Mouse (Mus musculus): ENCODE measurements around the gene Mb21d2. TPM values are rescaled to one million over a fixed set of nuclear protein-coding genes. Genes with fewer than 3 reads are reported as not detected.

Gene Mb21d2
- polyA plus RNA-seq, 1 experiment from 2014 or later = 3.1 TPM

DNA sequence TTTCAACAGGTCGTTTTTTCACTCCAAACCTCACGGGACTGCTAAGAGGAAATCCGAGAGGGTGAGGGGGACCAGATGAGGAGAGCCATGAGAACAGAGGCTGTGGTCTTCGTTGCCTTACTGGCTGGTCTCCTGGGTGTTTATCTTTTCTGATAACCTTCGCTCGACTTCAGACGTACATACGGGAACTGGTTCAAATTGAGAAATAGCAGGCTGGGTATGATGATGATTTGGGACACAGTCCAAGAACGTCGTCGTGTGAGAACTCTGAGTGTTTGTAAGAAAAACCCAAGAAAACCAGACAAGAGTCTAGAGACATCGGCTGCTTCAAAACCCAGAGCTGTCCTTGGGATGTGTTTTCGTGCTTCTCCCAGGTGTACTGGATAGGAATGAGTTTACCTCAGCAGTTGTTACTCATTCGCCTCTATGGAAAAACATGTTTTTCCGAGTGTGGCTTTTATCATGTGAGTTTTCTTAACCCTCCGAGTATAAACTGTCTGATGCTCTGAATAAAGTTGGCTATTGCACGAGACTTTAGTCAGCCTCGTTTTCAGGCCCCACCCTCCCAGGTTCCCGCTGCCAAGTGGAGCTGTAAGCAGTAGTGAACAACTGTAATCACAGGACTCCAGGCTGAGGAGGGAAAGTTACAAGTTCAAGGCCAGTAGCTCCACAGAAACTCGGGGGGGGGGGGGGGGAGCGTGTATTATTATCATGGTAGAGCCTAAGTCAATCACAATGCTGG lies 46.6 kb downstream of the Mb21d2 start:
- Histone ChIP-seq H3K27ac (ENCODE audit: low read depth) (peak overlapping the region; percentile 55; the same call in 1 of the 2 replicates), H3K9me3 (ENCODE audit: low read length) (no peaks in the 10 kb centered on the region), H3K4me2 (ENCODE audit: low read depth, low read length) (peak overlapping the region; percentile 30; the same call in 1 of the 2 replicates), H3K4me3 (ENCODE audit: low read depth, low read length) (no peak overlapping the region), H3K36me3 (replicated peaks; ENCODE audit: insufficient read depth, low read length) (no peaks in the 10 kb centered on the region), H3K9ac (replicated peaks) (no peak overlapping the region), H3K4me1 (ENCODE audit: insufficient read depth) (peaks cover 33% of the 10 kb centered on the region), H3K27me3 (ENCODE audit: insufficient read depth, low read length) (no peaks in the 10 kb centered on the region)
- peak; percentile 37 for DNase-seq
- TF ChIP-seq CTCF (IDR thresholded peaks at IDR 0.05; ENCODE audit: low read depth) (no peak), EP300 (IDR thresholded peaks at IDR 0.05; ENCODE audit: low read depth) (no peak)
- ATAC-seq = peak; percentile 66
- 48% methylated on average over 21 of the region's 21 CpGs for WGBS (ENCODE audit: insufficient replicate concordance)

DNA sequence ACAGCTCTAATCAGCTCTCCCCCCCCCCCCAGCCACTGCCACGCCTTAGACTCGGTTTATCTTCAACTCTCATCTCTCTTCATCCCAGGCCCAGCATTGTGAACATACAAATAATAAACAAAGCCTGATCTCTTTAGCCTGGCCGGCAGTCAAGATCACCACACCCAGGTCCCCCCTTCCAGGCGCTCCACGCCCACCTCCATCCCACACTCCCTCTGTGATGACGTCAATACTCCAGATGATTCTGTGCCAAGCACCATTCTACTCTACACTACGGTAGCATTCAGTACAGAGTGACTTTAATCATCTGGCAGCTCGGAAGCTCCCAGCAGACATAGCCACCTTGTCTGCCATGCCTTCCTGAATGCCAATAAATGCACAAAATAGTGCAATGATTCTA lies 47.7 kb downstream of the Mb21d2 start:
- H3K36me3 ChIP-seq (replicated peaks; ENCODE audit: insufficient read depth, low read length) = no peaks in the 10 kb centered on the region
- no peaks in the 10 kb centered on the region for H3K9me3 ChIP-seq (ENCODE audit: low read length)
- peaks cover 30% of the 10 kb centered on the region for H3K4me1 ChIP-seq (ENCODE audit: insufficient read depth)
- H3K27me3 ChIP-seq (ENCODE audit: insufficient read depth, low read length) = no peaks in the 10 kb centered on the region
- no peak for DNase-seq
- H3K4me3 ChIP-seq (ENCODE audit: low read depth, low read length) = no peak overlapping the region
- ATAC-seq = no peak
- H3K27ac ChIP-seq (ENCODE audit: low read depth) = no peak overlapping the region
- TF ChIP-seq EP300 (IDR thresholded peaks at IDR 0.05; ENCODE audit: low read depth) (no peak), CTCF (IDR thresholded peaks at IDR 0.05; ENCODE audit: low read depth) (no peak)
- no peak overlapping the region for H3K4me2 ChIP-seq (ENCODE audit: low read depth, low read length)
- whole genome bisulfite sequencing (ENCODE audit: insufficient replicate concordance) = 56% methylated on average over 8 of the region's 8 CpGs
- H3K9ac ChIP-seq (replicated peaks) = no peak overlapping the region

DNA sequence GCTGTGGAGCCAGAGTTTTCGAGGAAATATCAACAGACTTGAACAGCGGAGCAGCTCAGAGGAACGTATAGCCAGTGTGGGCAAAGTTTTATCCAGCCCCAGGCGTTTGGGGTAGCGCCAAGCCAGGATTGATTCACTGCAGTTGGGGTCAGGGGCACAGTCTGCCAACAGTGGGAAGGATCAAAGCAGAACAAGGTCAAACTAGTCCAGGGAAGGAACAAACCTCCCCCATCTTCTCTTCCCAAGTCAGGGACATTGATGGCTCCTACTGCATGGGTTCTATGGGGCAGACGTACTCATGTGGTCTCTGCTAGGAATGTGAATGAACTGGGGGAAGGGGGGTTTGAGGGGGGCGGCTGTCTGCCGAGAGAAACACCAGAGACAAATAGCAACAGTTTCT lies 48.7 kb downstream of the Mb21d2 start:
- Histone ChIP-seq H3K36me3 (replicated peaks; ENCODE audit: insufficient read depth, low read length) (no peaks in the 10 kb centered on the region), H3K4me3 (ENCODE audit: low read depth, low read length) (no peak overlapping the region), H3K4me1 (ENCODE audit: insufficient read depth) (peaks cover 29% of the 10 kb centered on the region), H3K4me2 (ENCODE audit: low read depth, low read length) (peak overlapping the region; percentile 49), H3K9me3 (ENCODE audit: low read length) (no peaks in the 10 kb centered on the region), H3K27me3 (ENCODE audit: insufficient read depth, low read length) (no peaks in the 10 kb centered on the region), H3K9ac (replicated peaks) (no peak overlapping the region), H3K27ac (ENCODE audit: low read depth) (peak overlapping the region; percentile 34)
- DNase-seq (peak; percentile 77), ATAC-seq (peak; percentile 79)
- TF ChIP-seq EP300 (IDR thresholded peaks at IDR 0.05; ENCODE audit: low read depth) (no peak), CTCF (IDR thresholded peaks at IDR 0.05; ENCODE audit: low read depth) (no peak)
- WGBS (ENCODE audit: insufficient replicate concordance) = 23% methylated on average over 8 of the region's 8 CpGs

DNA sequence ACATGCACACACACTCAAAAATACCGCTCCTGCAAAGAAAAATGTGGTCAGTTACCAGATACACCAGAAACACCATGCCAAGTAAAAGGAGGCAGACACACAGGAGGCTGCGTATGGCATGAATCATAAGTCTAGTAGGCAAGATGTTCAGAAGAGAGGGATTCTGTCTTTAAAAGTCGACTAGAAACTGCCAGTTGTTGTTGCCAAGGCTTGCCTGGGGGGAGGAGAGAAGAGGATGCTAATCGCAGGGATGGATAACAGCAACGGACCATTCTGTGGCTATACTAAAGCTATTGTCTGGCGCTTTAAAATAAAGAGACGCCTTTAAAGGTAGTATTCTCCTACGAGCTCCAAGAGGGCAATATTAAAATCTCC lies 49.2 kb downstream of the Mb21d2 start:
- Histone ChIP-seq H3K9ac (replicated peaks) (no peak overlapping the region), H3K27ac (ENCODE audit: low read depth) (0 out of 2 replicates have a peak overlapping the region, but pooled peaks have one; percentile 34), H3K4me1 (ENCODE audit: insufficient read depth) (peaks cover 29% of the 10 kb centered on the region), H3K9me3 (ENCODE audit: low read length) (no peaks in the 10 kb centered on the region), H3K4me3 (ENCODE audit: low read depth, low read length) (no peak overlapping the region), H3K36me3 (replicated peaks; ENCODE audit: insufficient read depth, low read length) (no peaks in the 10 kb centered on the region), H3K4me2 (ENCODE audit: low read depth, low read length) (peak overlapping the region; percentile 49), H3K27me3 (ENCODE audit: insufficient read depth, low read length) (no peaks in the 10 kb centered on the region)
- WGBS (ENCODE audit: insufficient replicate concordance) = 62% methylated on average over 8 of the region's 8 CpGs
- DNase-seq (no peak), ATAC-seq (no peak)
- no peak for TF ChIP-seq EP300 (IDR thresholded peaks at IDR 0.05; ENCODE audit: low read depth)
- no peak for TF ChIP-seq CTCF (IDR thresholded peaks at IDR 0.05; ENCODE audit: low read depth)

DNA sequence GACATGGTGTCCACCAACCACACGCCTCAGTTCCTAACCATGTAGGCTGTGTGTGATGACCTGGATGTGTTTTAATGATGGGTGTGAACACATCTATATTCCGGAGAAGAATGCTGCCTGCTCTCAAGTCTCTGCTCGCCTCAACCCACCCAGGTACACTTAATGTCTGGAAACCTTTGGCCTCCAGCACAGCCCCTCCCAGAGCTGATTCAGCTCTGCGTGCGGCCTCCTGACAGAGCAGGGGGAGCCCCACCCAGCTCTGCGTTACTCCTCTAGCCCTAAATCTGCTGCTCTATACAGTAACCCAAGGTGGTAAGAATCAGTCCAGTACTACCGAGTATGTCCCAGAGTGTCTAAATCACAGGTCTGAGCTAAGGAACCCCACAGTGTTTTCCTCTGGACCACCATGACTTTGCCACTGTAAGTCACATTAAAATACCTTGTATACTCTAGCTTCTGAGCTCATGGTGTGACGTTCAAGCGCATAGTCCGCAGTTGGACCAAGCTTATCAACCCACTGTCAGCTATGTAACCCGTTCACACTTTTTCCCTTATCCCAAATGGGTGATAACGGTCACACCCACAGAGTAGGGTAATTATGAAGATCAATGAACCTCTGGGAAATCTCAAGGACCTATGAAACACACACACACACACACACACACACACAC lies 49.7 kb downstream of the Mb21d2 start:
- no peaks in the 10 kb centered on the region for H3K27me3 ChIP-seq (ENCODE audit: insufficient read depth, low read length)
- no peaks in the 10 kb centered on the region for H3K9me3 ChIP-seq (ENCODE audit: low read length)
- H3K4me3 ChIP-seq (ENCODE audit: low read depth, low read length) = no peak overlapping the region
- 77% methylated on average over 12 of the region's 12 CpGs for WGBS (ENCODE audit: insufficient replicate concordance)
- DNase-seq (no peak), ATAC-seq (no peak)
- H3K27ac ChIP-seq (ENCODE audit: low read depth) = no peak overlapping the region
- H3K36me3 ChIP-seq (replicated peaks; ENCODE audit: insufficient read depth, low read length) = no peaks in the 10 kb centered on the region
- no peak overlapping the region for H3K4me2 ChIP-seq (ENCODE audit: low read depth, low read length)
- no peak for TF ChIP-seq CTCF (IDR thresholded peaks at IDR 0.05; ENCODE audit: low read depth)
- TF ChIP-seq EP300 (IDR thresholded peaks at IDR 0.05; ENCODE audit: low read depth) = no peak
- H3K4me1 ChIP-seq (ENCODE audit: insufficient read depth) = peaks cover 29% of the 10 kb centered on the region
- no peak overlapping the region for H3K9ac ChIP-seq (replicated peaks)

DNA sequence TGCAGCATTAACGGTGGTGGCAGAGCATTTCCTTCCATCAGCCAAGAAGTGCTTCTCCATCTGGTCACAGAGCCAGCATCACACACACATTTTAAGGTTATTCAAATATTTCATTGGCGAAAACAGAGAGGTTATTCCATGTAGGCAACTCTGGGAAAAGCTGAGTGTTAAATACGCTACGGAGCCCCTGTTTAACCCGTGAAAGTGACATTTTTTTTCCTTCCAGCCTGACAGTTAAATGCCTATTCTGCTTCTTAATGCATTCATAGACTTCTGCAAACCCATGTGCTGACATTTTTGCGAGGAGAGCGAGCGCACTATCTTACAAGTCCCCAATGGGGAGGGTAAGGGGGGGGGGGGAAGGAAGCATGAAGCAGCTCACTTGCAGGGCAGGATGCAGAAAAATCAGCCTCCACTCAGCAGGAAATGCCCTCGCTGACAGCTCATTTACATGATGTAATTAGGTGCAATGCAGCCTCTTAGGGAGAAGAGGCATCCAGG lies 52.3 kb downstream of the Mb21d2 start:
- no peak overlapping the region for H3K4me3 ChIP-seq (ENCODE audit: low read depth, low read length)
- H3K9ac ChIP-seq (replicated peaks) = no peak overlapping the region
- no peak overlapping the region for H3K27ac ChIP-seq (ENCODE audit: low read depth)
- no peak for DNase-seq
- WGBS (ENCODE audit: insufficient replicate concordance) = 57% methylated on average over 9 of the region's 9 CpGs
- no peaks in the 10 kb centered on the region for H3K27me3 ChIP-seq (ENCODE audit: insufficient read depth, low read length)
- no peak overlapping the region for H3K4me2 ChIP-seq (ENCODE audit: low read depth, low read length)
- peaks cover 20% of the 10 kb centered on the region for H3K4me1 ChIP-seq (ENCODE audit: insufficient read depth)
- H3K36me3 ChIP-seq (replicated peaks; ENCODE audit: insufficient read depth, low read length) = no peaks in the 10 kb centered on the region
- ATAC-seq = no peak
- no peak for TF ChIP-seq EP300 (IDR thresholded peaks at IDR 0.05; ENCODE audit: low read depth)
- no peak for TF ChIP-seq CTCF (IDR thresholded peaks at IDR 0.05; ENCODE audit: low read depth)
- no peaks in the 10 kb centered on the region for H3K9me3 ChIP-seq (ENCODE audit: low read length)

Measured in liver, postnatal 0 days (tissue).